ENCODE assay signal across 22 mouse cellular contexts in genomic region chr13:38825649-38826048, GRCm38 (mm10).
"Had no signal": no experiment of that assay in that cellular context is flagged by ENCODE, and none has a peak within 500 bp of the region (broad histone marks: within the 10 kb centered on the region; RNA-seq: fewer than 3 reads in every experiment).

No protein-coding gene starts in this region.

- H3K9ac ChIP-seq: heart, embryonic 12.5 days; hindbrain, embryonic 12.5 days; hindbrain, embryonic 14.5 days; intestine, embryonic 15.5 days; limb, embryonic 13.5 days; limb, embryonic 15.5 days; liver, embryonic 12.5 days; liver, embryonic 14.5 days had no signal

- H3K27me3 ChIP-seq: heart, embryonic 12.5 days; hindbrain, embryonic 12.5 days; intestine, embryonic 15.5 days; limb, embryonic 13.5 days; limb, embryonic 15.5 days; liver, embryonic 12.5 days had no signal

- DNase-seq: gastrocnemius, adult 2 months; gastrocnemius, postnatal 10 days; gastrocnemius, postnatal 25 days; heart, postnatal 10 days; heart, postnatal 4 days; kidney, adult 18-20 months; kidney, adult 8-10 months; kidney, postnatal 10 days; kidney, postnatal 36 days; layer of hippocampus, adult 9-11 months; layer of hippocampus, postnatal 36 days; left cerebral cortex, postnatal 4 days had no signal

- H3K4me1 ChIP-seq: heart, embryonic 10.5 days; heart, embryonic 12.5 days; hindbrain, embryonic 10.5 days; hindbrain, embryonic 12.5 days; intestine, embryonic 15.5 days; limb, embryonic 13.5 days; limb, embryonic 15.5 days; liver, embryonic 12.5 days had no signal

- H3K4me3 ChIP-seq: gastrocnemius, adult 2 months; heart, embryonic 10.5 days; heart, embryonic 12.5 days; hindbrain, embryonic 10.5 days; hindbrain, embryonic 12.5 days; intestine, embryonic 15.5 days; limb, embryonic 13.5 days; limb, embryonic 15.5 days; liver, embryonic 12.5 days had no signal

- H3K36me3 ChIP-seq: heart, embryonic 10.5 days; heart, embryonic 12.5 days; hindbrain, embryonic 10.5 days; hindbrain, embryonic 12.5 days; intestine, embryonic 15.5 days; limb, embryonic 13.5 days; limb, embryonic 15.5 days; liver, embryonic 12.5 days had no signal

- H3K9me3 ChIP-seq: heart, embryonic 10.5 days; heart, embryonic 12.5 days; hindbrain, embryonic 10.5 days; hindbrain, embryonic 12.5 days; intestine, embryonic 15.5 days; limb, embryonic 13.5 days; limb, embryonic 15.5 days; liver, embryonic 12.5 days had no signal

- H3K27ac ChIP-seq: gastrocnemius, adult 2 months; heart, embryonic 10.5 days; hindbrain, embryonic 10.5 days; hindbrain, embryonic 12.5 days; hindbrain, embryonic 14.5 days; intestine, embryonic 15.5 days; limb, embryonic 13.5 days; limb, embryonic 15.5 days; liver, embryonic 12.5 days; liver, embryonic 14.5 days had no signal
